Mouse (Mus musculus): ENCODE data around the gene Msx3. TPM values are rescaled to one million over a fixed set of nuclear protein-coding genes. Genes with fewer than 3 reads are reported as not detected.

Gene Msx3
- not detected in 2 replicates for polyA plus RNA-seq (2015; fragmentation: Nextera tagmentation; extraction: Ambion mirVana)

- DNase-seq = no peak
- no peaks in the 10 kb centered on the region for H3K36me3 ChIP-seq
- 2% methylated on average over 56 of the region's 56 CpGs for WGBS (ENCODE audit: insufficient replicate concordance)
- H3K4me2 ChIP-seq = peak within 1 kb of the TSS; percentile 62
- peaks cover 96% of the 10 kb centered on the region for H3K27me3 ChIP-seq
- H3K4me3 ChIP-seq (replicated peaks) = peak within 1 kb of the TSS; percentile 45
- H3K9me3 ChIP-seq (replicated peaks) = no peaks in the 10 kb centered on the region
- peaks cover 14% of the 10 kb centered on the region for H3K4me1 ChIP-seq (replicated peaks)
- H3K27ac ChIP-seq = no peak within 1 kb of the TSS
- H3K9ac ChIP-seq = no peak within 1 kb of the TSS
- ATAC-seq (ENCODE audit: low read depth) = peak; percentile 15; the same call in 1 of the 2 replicates
These were observed at the start of gene Msx3 for GRCm38 (mm10) chr7:140048361-140049114. TSS of gene Msx3 (minus strand) at chr7:140049089.

- ATAC-seq (ENCODE audit: low read depth) (no peak), DNase-seq (no peak)
- H3K36me3 ChIP-seq = no peaks in the 10 kb centered on the region
- no peaks in the 10 kb centered on the region for H3K9me3 ChIP-seq (replicated peaks)
- no peak overlapping the region for H3K27ac ChIP-seq
- 15% methylated on average over 1 of the region's 1 CpGs for WGBS (ENCODE audit: insufficient replicate concordance)
- H3K4me3 ChIP-seq (replicated peaks) = no peak overlapping the region
- H3K4me2 ChIP-seq = no peak overlapping the region
- H3K27me3 ChIP-seq = no peaks in the 10 kb centered on the region
- peaks cover 21% of the 10 kb centered on the region for H3K4me1 ChIP-seq (replicated peaks)
- H3K9ac ChIP-seq = no peak overlapping the region
These were observed 49.6 kb upstream of the Msx3 start for GRCm38 (mm10) chr7:140098466-140098865.

- no peaks in the 10 kb centered on the region for H3K9me3 ChIP-seq (replicated peaks)
- DNase-seq (no peak), ATAC-seq (ENCODE audit: low read depth) (no peak)
- no peak overlapping the region for H3K4me2 ChIP-seq
- H3K36me3 ChIP-seq = no peaks in the 10 kb centered on the region
- no peak overlapping the region for H3K4me3 ChIP-seq (replicated peaks)
- H3K4me1 ChIP-seq (replicated peaks) = peaks cover 6% of the 10 kb centered on the region
- H3K9ac ChIP-seq = no peak overlapping the region
- H3K27ac ChIP-seq = no peak overlapping the region
- H3K27me3 ChIP-seq = no peaks in the 10 kb centered on the region
These were observed 47.2 kb upstream of the Msx3 start for GRCm38 (mm10) chr7:140096055-140096454.

GRCm38 (mm10) chr7:140095556-140095955 lies 46.7 kb upstream of the Msx3 start:
- WGBS (ENCODE audit: insufficient replicate concordance) = 33% methylated on average over 1 of the region's 1 CpGs
- Histone ChIP-seq H3K9ac (no peak overlapping the region), H3K27ac (no peak overlapping the region), H3K4me3 (replicated peaks) (no peak overlapping the region), H3K9me3 (replicated peaks) (no peaks in the 10 kb centered on the region), H3K27me3 (no peaks in the 10 kb centered on the region), H3K4me2 (no peak overlapping the region), H3K4me1 (replicated peaks) (peaks cover 6% of the 10 kb centered on the region), H3K36me3 (no peaks in the 10 kb centered on the region)
- no peak for ATAC-seq (ENCODE audit: low read depth)
- no peak for DNase-seq

- DNase-seq (no peak), ATAC-seq (ENCODE audit: low read depth) (no peak)
- H3K4me3 ChIP-seq (replicated peaks) = no peak overlapping the region
- no peaks in the 10 kb centered on the region for H3K9me3 ChIP-seq (replicated peaks)
- no peaks in the 10 kb centered on the region for H3K27me3 ChIP-seq
- WGBS (ENCODE audit: insufficient replicate concordance) = 53% methylated on average over 5 of the region's 5 CpGs
- no peak overlapping the region for H3K4me2 ChIP-seq
- peaks cover 6% of the 10 kb centered on the region for H3K4me1 ChIP-seq (replicated peaks)
- no peak overlapping the region for H3K27ac ChIP-seq
- H3K36me3 ChIP-seq = no peaks in the 10 kb centered on the region
- no peak overlapping the region for H3K9ac ChIP-seq
These were observed 46.1 kb upstream of the Msx3 start for GRCm38 (mm10) chr7:140094954-140095353.

GRCm38 (mm10) chr7:140092924-140093528 lies 44.1 kb upstream of the Msx3 start, which contains the start of gene Prap1:
TSS of gene Prap1 (plus strand) at chr7:140093395.
- 41% methylated on average over 5 of the region's 5 CpGs for WGBS (ENCODE audit: insufficient replicate concordance)

GRCm38 (mm10) chr7:140090601-140091000 lies 41.7 kb upstream of the Msx3 start:
- Histone ChIP-seq H3K9ac (no peak overlapping the region), H3K4me2 (no peak overlapping the region), H3K27me3 (no peaks in the 10 kb centered on the region), H3K9me3 (replicated peaks) (no peaks in the 10 kb centered on the region), H3K27ac (no peak overlapping the region), H3K36me3 (no peaks in the 10 kb centered on the region), H3K4me1 (replicated peaks) (no peaks in the 10 kb centered on the region; the same call in 1 of the 2 replicates), H3K4me3 (replicated peaks) (no peak overlapping the region)
- DNase-seq (no peak), ATAC-seq (ENCODE audit: low read depth) (no peak)
- WGBS (ENCODE audit: insufficient replicate concordance) = 73% methylated on average over 10 of the region's 10 CpGs

More at GRCm38 (mm10) chr7:140092924-140093528, 44.1 kb upstream of the Msx3 start, which contains the start of gene Prap1:
- no peak within 1 kb of the TSS for H3K4me2 ChIP-seq
- H3K27ac ChIP-seq = no peak within 1 kb of the TSS
- H3K4me1 ChIP-seq (replicated peaks) = no peaks in the 10 kb centered on the region; the same call in 1 of the 2 replicates
- H3K36me3 ChIP-seq = no peaks in the 10 kb centered on the region
- H3K9ac ChIP-seq = no peak within 1 kb of the TSS
- H3K9me3 ChIP-seq (replicated peaks) = no peaks in the 10 kb centered on the region
- H3K27me3 ChIP-seq = no peaks in the 10 kb centered on the region
- no peak within 1 kb of the TSS for H3K4me3 ChIP-seq (replicated peaks)
- DNase-seq (no peak), ATAC-seq (ENCODE audit: low read depth) (no peak)

- no peak for DNase-seq
- Histone ChIP-seq H3K4me3 (replicated peaks) (no peak within 1 kb of the TSS), H3K4me2 (no peak within 1 kb of the TSS), H3K27me3 (peaks cover 45% of the 10 kb centered on the region), H3K9ac (no peak within 1 kb of the TSS), H3K27ac (no peak within 1 kb of the TSS), H3K9me3 (replicated peaks) (no peaks in the 10 kb centered on the region), H3K36me3 (no peaks in the 10 kb centered on the region), H3K4me1 (replicated peaks) (no peaks in the 10 kb centered on the region)
- 11% methylated on average over 18 of the region's 18 CpGs for WGBS (ENCODE audit: insufficient replicate concordance)
- 0 out of 2 replicates have a peak, but pooled peaks have one; percentile 20 for ATAC-seq (ENCODE audit: low read depth)
These were observed 33.4 kb upstream of the Msx3 start, which contains the start of gene Caly for GRCm38 (mm10) chr7:140082242-140082678. TSS of gene Caly (minus strand) at chr7:140082548.

- Histone ChIP-seq H3K27me3 (peaks cover 45% of the 10 kb centered on the region), H3K4me1 (replicated peaks) (no peaks in the 10 kb centered on the region), H3K9ac (no peak overlapping the region), H3K4me2 (no peak overlapping the region), H3K36me3 (no peaks in the 10 kb centered on the region), H3K4me3 (replicated peaks) (no peak overlapping the region), H3K27ac (no peak overlapping the region), H3K9me3 (replicated peaks) (no peaks in the 10 kb centered on the region)
- no peak for DNase-seq
- no peak for ATAC-seq (ENCODE audit: low read depth)
- WGBS (ENCODE audit: insufficient replicate concordance) = 28% methylated on average over 20 of the region's 20 CpGs
These were observed 32.7 kb upstream of the Msx3 start for GRCm38 (mm10) chr7:140081408-140082241.

GRCm38 (mm10) chr7:140080503-140081156 lies 31.7 kb upstream of the Msx3 start:
- no peak overlapping the region for H3K9ac ChIP-seq
- H3K9me3 ChIP-seq (replicated peaks) = no peaks in the 10 kb centered on the region
- DNase-seq (no peak), ATAC-seq (ENCODE audit: low read depth) (no peak)
- H3K4me3 ChIP-seq (replicated peaks) = no peak overlapping the region
- 8% methylated on average over 24 of the region's 24 CpGs for WGBS (ENCODE audit: insufficient replicate concordance)
- H3K27ac ChIP-seq = no peak overlapping the region
- no peaks in the 10 kb centered on the region for H3K4me1 ChIP-seq (replicated peaks)
- no peak overlapping the region for H3K4me2 ChIP-seq
- peaks cover 45% of the 10 kb centered on the region for H3K27me3 ChIP-seq
- H3K36me3 ChIP-seq = no peaks in the 10 kb centered on the region

- no peak overlapping the region for H3K9ac ChIP-seq
- H3K36me3 ChIP-seq = no peaks in the 10 kb centered on the region
- peak; percentile 35 for DNase-seq
- H3K27ac ChIP-seq = no peak overlapping the region
- no peak for ATAC-seq (ENCODE audit: low read depth)
- H3K4me3 ChIP-seq (replicated peaks) = no peak overlapping the region
- no peaks in the 10 kb centered on the region for H3K4me1 ChIP-seq (replicated peaks)
- peaks cover 49% of the 10 kb centered on the region for H3K27me3 ChIP-seq
- WGBS (ENCODE audit: insufficient replicate concordance) = 5% methylated on average over 5 of the region's 5 CpGs
- no peaks in the 10 kb centered on the region for H3K9me3 ChIP-seq (replicated peaks)
- H3K4me2 ChIP-seq = no peak overlapping the region
These were observed 29.8 kb upstream of the Msx3 start for GRCm38 (mm10) chr7:140078711-140079110.
